Mouse (Mus musculus) MEL (cell line): ENCODE measurements around the gene Slc35b2.

ENCODE experiments used
- CTCF ChIP-seq, 3 experiments: IDR thresholded peaks in 2 of 3; conservative IDR thresholded peaks in 1 of 3; 2 replicates each; pipeline ENCODE4 v1.5.1; 2011 to 2012; ENCODE audit warnings: low read length in 3 of 3, low read depth in 2 of 3, mild to moderate bottlenecking in 2 of 3, improper control_type of control experiment in 1 of 3, inconsistent platforms in 1 of 3, mixed read lengths in 1 of 3, moderate library complexity in 1 of 3; ENCODE audit not compliant: control insufficient read depth in 1 of 3, insufficient read depth in 1 of 3, poor library complexity in 1 of 3, severe bottlenecking in 1 of 3
- EP300 ChIP-seq, 2 experiments: IDR thresholded peaks; 2 replicates each; pipeline ENCODE4 v1.6.1; 2011; ENCODE audit warnings: improper control_type of control experiment in 2 of 2, low read length in 2 of 2, low read depth in 1 of 2, mild to moderate bottlenecking in 1 of 2
- GATA1 ChIP-seq: IDR thresholded peaks from 2 replicates; pipeline ENCODE4 v1.6.1; 2011; ENCODE audit warnings: low read depth, low read length, improper control_type of control experiment
- MAX ChIP-seq: IDR thresholded peaks from 2 replicates; pipeline ENCODE4 v1.6.1; 2011; ENCODE audit warnings: low read length, improper control_type of control experiment
- MXI1 ChIP-seq: IDR thresholded peaks from 2 replicates; pipeline ENCODE4 v1.6.1; 2011; ENCODE audit warnings: mild to moderate bottlenecking, low read depth, low read length, improper control_type of control experiment
- NELFE ChIP-seq: IDR thresholded peaks from 2 replicates; pipeline ENCODE4 v1.6.1; 2011; ENCODE audit warnings: low read depth, low read length, improper control_type of control experiment
- RCOR1 ChIP-seq: IDR thresholded peaks from 2 replicates; pipeline ENCODE4 v1.6.1; 2012; ENCODE audit warnings: low read depth, mild to moderate bottlenecking, inconsistent platforms, low read length, improper control_type of control experiment
- TCF12 ChIP-seq: IDR thresholded peaks from 2 replicates; pipeline ENCODE4 v1.6.1; 2014; ENCODE audit warnings: low read depth, mild to moderate bottlenecking, inconsistent platforms, low read length, improper control_type of control experiment, moderate library complexity
- USF2 ChIP-seq, 2 experiments: IDR thresholded peaks; 2 replicates each; pipeline ENCODE4 v1.6.1; 2011 to 2012; ENCODE audit warnings: improper control_type of control experiment in 2 of 2, low read length in 2 of 2, borderline replicate concordance in 1 of 2, inconsistent platforms in 1 of 2, low read depth in 1 of 2, mild to moderate bottlenecking in 1 of 2; ENCODE audit not compliant: insufficient read depth in 1 of 2

DNA sequence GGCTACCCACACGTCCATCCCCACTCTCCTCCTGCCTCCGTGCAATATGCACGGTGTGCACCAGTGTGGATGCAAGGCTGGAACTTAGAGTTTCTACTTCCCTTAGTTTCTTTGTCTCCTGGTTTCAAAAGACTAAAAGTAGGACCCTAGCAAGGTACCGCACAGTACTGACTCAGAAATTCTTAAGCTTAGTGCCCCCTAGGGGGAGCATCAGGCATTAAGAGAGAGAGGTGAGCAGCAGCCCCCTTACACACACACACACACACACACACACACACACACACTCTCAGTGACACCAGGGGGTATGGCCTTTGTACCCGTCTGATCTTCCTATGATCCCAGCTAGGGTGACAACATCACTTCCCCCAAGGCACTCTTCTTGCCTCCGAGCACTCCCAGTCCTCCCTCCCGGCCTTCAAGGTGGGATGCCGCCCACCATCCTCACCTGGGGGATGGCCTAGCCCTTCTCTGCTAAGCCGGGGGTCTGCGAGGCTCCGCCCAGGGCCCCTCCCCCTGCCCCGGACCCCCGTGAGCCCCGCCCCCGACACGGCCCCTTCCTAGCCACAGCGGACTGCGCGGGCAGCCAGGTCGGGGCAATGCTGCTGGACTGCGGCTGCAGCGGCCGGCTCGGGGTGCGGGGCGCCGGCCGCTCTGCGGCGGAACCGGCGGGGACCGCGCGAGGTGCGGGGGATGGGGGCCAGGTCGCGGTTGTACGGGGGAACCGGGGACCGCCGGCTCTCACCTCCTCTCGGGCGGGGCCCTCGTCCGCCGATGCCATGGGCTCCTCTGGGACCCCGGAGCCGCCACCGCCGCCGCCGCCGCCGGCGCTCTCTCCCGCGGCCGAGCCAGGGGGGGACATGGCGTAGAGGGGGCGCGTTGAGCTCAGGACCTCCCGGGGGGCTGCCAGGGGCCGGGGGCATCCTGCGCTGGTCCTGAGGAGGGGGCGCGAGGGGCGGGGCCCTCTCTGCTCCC lies 14.8 kb upstream of the Slc35b2 start:
- TF ChIP-seq NELFE, result no peak
- TF ChIP-seq MXI1, result no peak
- no peak for TF ChIP-seq RCOR1
- peak; percentile 47 to 55 (median 54) for TF ChIP-seq CTCF (IDR thresholded peaks at IDR 0.05 in 2 of 3, conservative IDR thresholded peaks at IDR 0.05 in 1 of 3; ENCODE audit: control insufficient read depth in 1 of 3, insufficient read depth in 1 of 3, low read depth in 2 of 3, low read length in 3 of 3, poor library complexity in 1 of 3, severe bottlenecking in 1 of 3)
- TF ChIP-seq MAX, result no peak
- no peak for TF ChIP-seq EP300 (IDR thresholded peaks at IDR 0.05; ENCODE audit: low read depth in 1 of 2, low read length in 2 of 2)
- TF ChIP-seq GATA1, result no peak
- no peak for TF ChIP-seq TCF12
- TF ChIP-seq USF2 (IDR thresholded peaks at IDR 0.05; ENCODE audit: borderline replicate concordance in 1 of 2, insufficient read depth in 1 of 2, low read depth in 1 of 2, low read length in 2 of 2), result no peak
